Mouse (Mus musculus) liver, embryonic 14.5 days (tissue): Measurements from ENCODE around the gene Ccdc85b.

Source experiments
- CTCF ChIP-seq: IDR thresholded peaks from 2 replicates; pipeline ENCODE4 v1.5.1; 2016; ENCODE audit warnings: antibody characterized with exemption, low read depth, control low read depth
- EP300 ChIP-seq: IDR thresholded peaks from 2 replicates; pipeline ENCODE4 v1.6.1; 2016; ENCODE audit warnings: antibody characterized with exemption, low read depth

DNA sequence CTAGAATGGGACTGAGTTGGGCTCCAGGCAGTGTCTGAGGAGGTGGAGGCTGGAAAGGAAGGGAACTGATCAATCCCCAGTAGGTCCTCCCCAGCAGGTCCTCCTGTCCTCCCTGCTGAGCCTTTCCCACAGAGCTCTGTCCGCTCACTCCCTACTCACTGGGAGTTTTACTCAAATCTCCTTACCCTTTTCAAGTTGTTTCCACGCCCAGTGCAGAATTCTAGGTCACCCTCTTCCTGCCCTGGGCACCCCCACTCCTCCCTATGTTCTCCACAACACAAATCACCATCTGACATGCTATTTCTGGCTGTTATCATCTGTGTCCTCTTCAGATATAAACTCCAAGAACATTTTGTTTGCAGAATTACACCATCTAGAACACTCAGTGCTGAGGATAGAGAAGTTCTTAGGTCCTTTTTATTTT is 43.1 kb downstream of the Ccdc85b start:
- TF ChIP-seq CTCF: no peak
- no peak for TF ChIP-seq EP300
